Mouse (Mus musculus): Measurements from ENCODE around the gene Immp2l. TPM values are rescaled to one million over a fixed set of nuclear protein-coding genes. Genes with fewer than 3 reads are reported as not detected.
"Not testable (repeated sequence)": the region's sequence is repeated elsewhere in the genome, so short reads cannot be mapped to it uniquely, and the experiment has no call there.

The Immp2l gene
- total RNA-seq, 2 experiments from 2014 or later = 5.4 to 6.4 TPM

GRCm38 (mm10) chr12:41727764-41728338, 704.0 kb downstream of the Immp2l start:
- intact Hi-C loops (cut with DNase I) = no loop called here
- no peak for DNase-seq (ENCODE audit: low spot score in 2 of 2)

GRCm38 (mm10) chr12:41728467-41728866, 704.6 kb downstream of the Immp2l start:
- intact Hi-C loops (cut with DNase I) = no loop called here
- no peak for DNase-seq (ENCODE audit: low spot score in 2 of 2)

GRCm38 (mm10) chr12:41729780-41730179, 705.9 kb downstream of the Immp2l start:
- intact Hi-C loops (cut with DNase I) = no loop called here
- DNase-seq (ENCODE audit: low spot score in 2 of 2) = no peak

- intact Hi-C loops (cut with DNase I) = no loop called here
Measured at GRCm38 (mm10) chr12:41733168-41733567, 709.3 kb downstream of the Immp2l start.

DNA sequence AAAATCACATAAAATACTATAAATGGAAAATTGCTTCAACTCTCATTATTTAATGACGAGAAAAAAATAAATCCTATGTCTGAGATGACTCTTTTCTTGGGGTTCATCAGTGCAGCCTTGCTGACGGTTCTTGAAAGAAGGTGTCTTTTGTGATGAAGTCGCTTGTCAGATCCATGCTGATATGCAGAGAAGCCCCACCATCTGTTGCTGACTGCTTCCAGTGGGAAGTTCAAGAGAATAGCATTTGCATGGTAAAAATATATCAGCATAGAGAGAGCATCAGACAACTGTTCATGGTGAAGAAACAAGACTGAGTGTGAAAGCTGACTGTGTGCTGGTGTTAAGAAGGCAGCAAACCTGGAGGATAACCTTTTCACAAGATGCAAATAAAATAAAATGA, 719.0 kb downstream of the Immp2l start:
- intact Hi-C loops (cut with DNase I) = no loop called here
- DNase-seq (ENCODE audit: low spot score in 2 of 2) = no peak

More at GRCm38 (mm10) chr12:41733168-41733567, 709.3 kb downstream of the Immp2l start:
- DNase-seq (ENCODE audit: low spot score in 2 of 2) = no peak

GRCm38 (mm10) chr12:41763396-41763795, 739.5 kb downstream of the Immp2l start:
- intact Hi-C loops (cut with DNase I) = no loop called here
- no peak for DNase-seq (ENCODE audit: low spot score in 2 of 2)

DNA sequence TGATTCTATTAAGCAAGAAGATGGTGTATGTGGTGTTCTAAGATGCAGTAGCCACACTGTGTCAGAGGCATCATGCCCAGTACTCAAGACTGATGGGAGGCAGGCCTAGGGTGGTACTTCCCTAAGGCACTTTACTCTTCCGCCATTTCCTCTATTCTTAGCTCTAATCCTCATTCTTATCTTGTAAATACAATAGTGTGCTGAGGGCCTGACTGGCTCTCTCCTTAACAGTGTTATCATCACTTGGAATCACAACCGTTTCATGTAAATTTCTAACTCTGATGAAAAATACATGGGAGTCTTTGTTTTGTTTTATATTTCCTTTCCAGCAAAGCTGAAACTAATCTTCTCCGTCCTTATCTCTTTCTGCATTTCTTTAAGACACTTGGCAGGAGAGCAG, 750.1 kb downstream of the Immp2l start:
- intact Hi-C loops (cut with DNase I) = no loop called here
- DNase-seq (ENCODE audit: low spot score in 2 of 2) = no peak

- intact Hi-C loops (cut with DNase I) = no loop called here
- no peak for DNase-seq (ENCODE audit: low spot score in 2 of 2)
Measured at GRCm38 (mm10) chr12:41774623-41775323, 750.9 kb downstream of the Immp2l start.

- DNase-seq (ENCODE audit: low spot score in 2 of 2); intact Hi-C loops (cut with DNase I): not testable (repeated sequence)
Measured at GRCm38 (mm10) chr12:41777762-41778161, 753.9 kb downstream of the Immp2l start.

- intact Hi-C loops (cut with DNase I); DNase-seq (ENCODE audit: low spot score in 2 of 2): not testable (repeated sequence)
Measured at GRCm38 (mm10) chr12:41793681-41794080, 769.8 kb downstream of the Immp2l start.

DNA sequence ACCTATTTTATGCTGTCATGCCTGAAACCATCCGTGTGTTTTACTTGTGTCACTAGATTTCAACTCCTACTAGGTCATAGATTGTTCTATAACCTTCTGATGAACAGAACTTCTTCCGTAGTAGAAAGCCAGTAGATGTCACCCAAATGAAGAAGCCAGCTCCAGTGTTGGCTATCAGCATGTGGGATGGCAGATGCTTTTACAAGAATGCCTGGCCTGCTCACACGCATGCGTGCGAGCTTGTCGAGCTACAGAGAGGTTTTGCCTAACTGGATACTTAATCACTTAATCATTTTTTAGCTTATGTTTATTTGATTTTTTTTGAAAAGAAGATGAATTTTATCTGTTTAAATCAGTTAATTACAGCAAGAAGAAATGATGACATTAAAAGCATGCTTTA, 805.6 kb downstream of the Immp2l start:
- DNase-seq (ENCODE audit: low spot score in 2 of 2) = no peak
- intact Hi-C loops (cut with DNase I) = no loop called here

DNA sequence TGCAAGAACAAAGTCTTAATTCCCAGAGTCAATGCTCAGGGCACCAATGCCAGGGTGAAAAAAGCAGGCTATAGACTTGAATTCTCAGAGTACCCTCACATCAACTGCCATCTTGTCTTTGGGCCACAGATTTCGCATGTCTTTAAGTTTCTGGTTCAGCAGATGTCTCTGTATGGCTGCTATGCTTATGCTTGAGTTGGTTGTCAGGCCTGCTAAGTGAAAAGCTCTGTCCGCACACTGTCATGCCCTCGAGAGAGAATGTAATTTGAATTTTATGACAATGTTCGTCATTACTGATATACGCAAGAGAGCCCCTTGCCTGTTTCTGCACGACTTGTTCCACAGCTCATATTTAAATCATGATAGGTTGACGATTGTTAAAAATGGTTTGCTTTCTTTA, 807.8 kb downstream of the Immp2l start:
- intact Hi-C loops (cut with DNase I) = no loop called here
- no peak for DNase-seq (ENCODE audit: low spot score in 2 of 2)

GRCm38 (mm10) chr12:41834646-41835045, 810.8 kb downstream of the Immp2l start:
- intact Hi-C loops (cut with DNase I) = no loop called here
- DNase-seq (ENCODE audit: low spot score in 2 of 2) = no peak

DNA sequence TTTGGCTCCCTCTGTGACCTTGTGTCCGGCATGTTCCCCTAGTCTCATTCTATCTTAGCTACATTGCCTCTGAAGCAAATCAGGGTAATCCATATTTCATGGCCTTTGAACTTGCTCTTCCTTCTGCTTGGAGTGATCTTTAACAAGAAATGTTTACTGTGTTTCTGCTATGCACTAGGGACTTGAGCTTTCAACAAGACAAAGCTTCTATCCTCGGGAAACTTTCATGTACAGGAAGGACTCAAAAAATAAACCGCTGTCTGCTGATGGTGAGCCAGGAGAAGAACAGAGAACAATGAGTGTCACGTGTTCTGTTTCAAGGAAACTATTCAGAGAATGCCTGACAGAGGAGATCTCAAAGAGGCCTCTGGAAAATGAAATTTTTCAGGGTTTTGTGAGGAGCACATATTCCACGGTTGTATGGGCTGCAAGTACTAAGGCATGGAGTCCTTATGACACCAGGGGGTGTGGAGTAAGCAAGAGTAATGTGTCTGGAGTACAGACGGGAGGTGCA, 814.5 kb downstream of the Immp2l start:
- intact Hi-C loops (cut with DNase I) = no loop called here
- DNase-seq (ENCODE audit: low spot score in 2 of 2) = no peak

- intact Hi-C loops (cut with DNase I) = no loop called here
- no peak for DNase-seq (ENCODE audit: low spot score in 2 of 2)
Measured at GRCm38 (mm10) chr12:41839241-41839640, 815.4 kb downstream of the Immp2l start.

GRCm38 (mm10) chr12:41842694-41843329, 818.9 kb downstream of the Immp2l start:
- intact Hi-C loops (cut with DNase I) = no loop called here
- no peak for DNase-seq (ENCODE audit: low spot score in 2 of 2)

- intact Hi-C loops (cut with DNase I) = no loop called here
- no peak for DNase-seq (ENCODE audit: low spot score in 2 of 2)
Measured at GRCm38 (mm10) chr12:41851896-41852470, 828.1 kb downstream of the Immp2l start.

DNA sequence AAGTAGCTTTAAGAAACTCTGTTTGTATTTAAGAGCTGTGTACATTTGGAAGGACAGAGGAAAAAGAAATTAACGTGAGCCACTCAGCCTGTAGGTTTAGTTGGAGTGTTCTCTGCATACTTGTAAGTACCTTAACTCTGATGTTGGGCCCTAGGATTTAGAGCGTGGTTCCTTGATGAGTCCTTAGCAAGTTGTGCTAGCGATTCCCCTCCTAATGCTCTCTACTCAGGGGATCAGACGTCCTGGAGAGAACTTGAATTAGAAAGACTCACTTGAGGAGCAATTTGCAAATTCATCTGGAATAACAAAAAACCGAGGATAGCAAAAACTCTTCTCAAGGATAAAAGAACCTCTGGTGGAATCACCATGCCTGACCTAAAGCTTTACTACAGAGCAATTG, 835.8 kb downstream of the Immp2l start:
- intact Hi-C loops (cut with DNase I); DNase-seq (ENCODE audit: low spot score in 2 of 2): not testable (repeated sequence)

- DNase-seq (ENCODE audit: low spot score in 2 of 2) = no peak
- intact Hi-C loops (cut with DNase I) = no loop called here
Measured at GRCm38 (mm10) chr12:41868317-41868716, 844.4 kb downstream of the Immp2l start.

GRCm38 (mm10) chr12:41874015-41874414, 850.1 kb downstream of the Immp2l start:
- intact Hi-C loops (cut with DNase I) = no loop called here
- no peak for DNase-seq (ENCODE audit: low spot score in 2 of 2)

Measured in left cerebral cortex, postnatal 36 days (tissue).